Mouse (Mus musculus) heart, embryonic 11.5 days (tissue): ENCODE data around the gene Tmem178b. TPM values are rescaled to one million over a fixed set of nuclear protein-coding genes. Genes with fewer than 3 reads are reported as not detected.

Experiments
- ATAC-seq: fragments of 200-750 bp; cut with Nextera tagmentation; replicated peaks from 2 replicates; pipeline ENCODE4 v1.8.0; 2017; ENCODE audit warnings: moderate library complexity; ENCODE audit not compliant: insufficient number of reproducible peaks, low FRiP score, low TSS enrichment
- H3K27ac ChIP-seq: fragments of 300-500 bp; sonication (generic); 2 replicates; pipeline ENCODE4 v1.5.1; 2014; ENCODE audit warnings: mild to moderate bottlenecking, low read depth, low read length
- H3K27me3 ChIP-seq: fragments of 300-500 bp; sonication (generic); 2 replicates; pipeline ENCODE4 v1.6.1; 2014; ENCODE audit warnings: mild to moderate bottlenecking, low read length, mixed read lengths; ENCODE audit not compliant: control insufficient read depth, insufficient read depth
- H3K36me3 ChIP-seq: fragments of 300-500 bp; sonication (generic); 2 replicates; pipeline ENCODE4 v1.6.1; 2014; ENCODE audit warnings: mild to moderate bottlenecking, low read length, moderate library complexity, mixed read lengths; ENCODE audit not compliant: control insufficient read depth, insufficient read depth
- H3K4me1 ChIP-seq: fragments of 300-500 bp; sonication (generic); 2 replicates; pipeline ENCODE4 v1.6.1; 2014; ENCODE audit warnings: low read length; ENCODE audit not compliant: control insufficient read depth, insufficient read depth
- H3K4me2 ChIP-seq: fragments of 300-500 bp; sonication (generic); 2 replicates; pipeline ENCODE4 v1.6.1; 2014; ENCODE audit warnings: mild to moderate bottlenecking, moderate library complexity
- H3K4me3 ChIP-seq: fragments of 300-500 bp; sonication (generic); 2 replicates; pipeline ENCODE4 v1.5.1; 2014; ENCODE audit warnings: low read depth, low read length
- H3K9ac ChIP-seq: fragments of 300-500 bp; sonication (generic); 2 replicates; pipeline ENCODE4 v1.6.1; 2014; ENCODE audit warnings: mild to moderate bottlenecking, low read depth, low read length, moderate library complexity
- H3K9me3 ChIP-seq: fragments of 300-500 bp; sonication (generic); replicated peaks from 2 replicates; pipeline ENCODE4 v1.6.1; 2016; ENCODE audit warnings: low read length; ENCODE audit not compliant: control insufficient read depth
- WGBS: fragments of 180-500 bp; shearing (Covaris S2); extraction: QIAGEN DNeasy Blood & Tissue Kit; methylation state at CpG from one replicate; pipeline ENCODE4 v1.1.7; 2014; ENCODE audit not compliant: insufficient replicate concordance; 5-methylcytosine and 5-hydroxymethylcytosine counted together
- polyA plus RNA-seq: library from polyadenylated mRNA; unstranded; fragments of >200 nt; fragmentation: Nextera tagmentation; extraction: Ambion mirVana; gene quantifications from 2 replicates; pipeline ENCODE4 v1.2.1, GENCODE M21; 2014

Gene Tmem178b
- polyA plus RNA-seq, 1 experiment from 2014 or later = 0.26 TPM

DNA sequence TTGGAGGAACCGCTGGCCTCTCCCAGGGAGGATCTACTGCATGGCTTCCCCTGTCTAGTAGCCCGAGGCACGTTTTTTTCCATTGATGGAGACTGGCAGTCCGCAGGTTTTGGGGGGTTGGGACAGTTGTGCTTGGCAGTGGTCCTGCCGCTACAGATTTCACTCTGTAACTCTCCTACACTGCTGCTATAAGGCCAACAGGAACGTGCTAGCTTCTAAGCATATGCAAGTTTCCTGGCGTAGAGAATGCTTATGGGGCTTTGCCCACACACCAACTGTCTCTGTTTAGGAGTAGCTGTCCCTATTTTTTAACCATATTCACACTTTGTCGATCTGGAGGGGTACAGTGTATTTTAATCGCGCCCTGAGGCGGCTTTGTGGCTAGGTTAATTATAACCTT is 30.8 kb downstream of the Tmem178b start:
- H3K4me3 ChIP-seq = no peak overlapping the region
- no peak overlapping the region for H3K27ac ChIP-seq
- WGBS = 70% methylated on average over 11 of the region's 11 CpGs
- no peak overlapping the region for H3K9ac ChIP-seq
- H3K9me3 ChIP-seq = no peaks in the 10 kb centered on the region
- H3K36me3 ChIP-seq = no peaks in the 10 kb centered on the region
- H3K27me3 ChIP-seq = no peaks in the 10 kb centered on the region
- H3K4me2 ChIP-seq = no peak overlapping the region
- no peaks in the 10 kb centered on the region for H3K4me1 ChIP-seq
- no peak for ATAC-seq

DNA sequence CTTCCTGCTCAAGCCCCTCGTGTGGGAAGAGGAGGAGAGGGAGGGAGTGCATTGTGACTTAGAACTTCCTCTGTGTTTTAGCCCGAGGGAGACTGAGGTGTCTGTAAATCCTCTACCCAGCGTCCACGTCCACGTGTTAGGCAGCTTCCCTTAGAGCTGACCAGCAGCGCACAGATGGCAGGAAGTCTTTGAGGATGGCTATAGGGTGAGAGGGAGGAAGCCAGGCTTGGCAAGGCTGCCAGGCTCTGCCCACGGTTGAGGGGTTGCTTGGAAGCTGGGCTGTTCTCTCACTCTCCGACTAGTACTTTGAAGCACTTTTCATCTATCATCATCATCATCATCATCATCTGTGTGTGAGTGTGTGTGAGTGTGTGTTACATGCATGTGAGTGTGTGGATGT is 41.9 kb downstream of the Tmem178b start:
- Histone ChIP-seq H3K27me3 (no peaks in the 10 kb centered on the region), H3K9ac (no peak overlapping the region), H3K27ac (no peak overlapping the region), H3K4me2 (no peak overlapping the region), H3K4me3 (no peak overlapping the region), H3K9me3 (no peaks in the 10 kb centered on the region), H3K36me3 (no peaks in the 10 kb centered on the region), H3K4me1 (no peaks in the 10 kb centered on the region)
- ATAC-seq = no peak
- 32% methylated on average over 8 of the region's 8 CpGs for WGBS

GRCm38 (mm10) chr6:39915636-39916281 is 42.7 kb downstream of the Tmem178b start:
- Histone ChIP-seq H3K27me3 (no peaks in the 10 kb centered on the region), H3K9ac (no peak overlapping the region), H3K27ac (no peak overlapping the region), H3K4me1 (no peaks in the 10 kb centered on the region), H3K36me3 (no peaks in the 10 kb centered on the region), H3K4me2 (no peak overlapping the region), H3K9me3 (no peaks in the 10 kb centered on the region), H3K4me3 (no peak overlapping the region)
- WGBS = 74% methylated on average over 2 of the region's 2 CpGs
- no peak for ATAC-seq

- WGBS = 85% methylated on average over 4 of the region's 4 CpGs
- no peak for ATAC-seq
- no peak overlapping the region for H3K9ac ChIP-seq
Measured at GRCm38 (mm10) chr6:39916514-39916913, 43.4 kb downstream of the Tmem178b start.

DNA sequence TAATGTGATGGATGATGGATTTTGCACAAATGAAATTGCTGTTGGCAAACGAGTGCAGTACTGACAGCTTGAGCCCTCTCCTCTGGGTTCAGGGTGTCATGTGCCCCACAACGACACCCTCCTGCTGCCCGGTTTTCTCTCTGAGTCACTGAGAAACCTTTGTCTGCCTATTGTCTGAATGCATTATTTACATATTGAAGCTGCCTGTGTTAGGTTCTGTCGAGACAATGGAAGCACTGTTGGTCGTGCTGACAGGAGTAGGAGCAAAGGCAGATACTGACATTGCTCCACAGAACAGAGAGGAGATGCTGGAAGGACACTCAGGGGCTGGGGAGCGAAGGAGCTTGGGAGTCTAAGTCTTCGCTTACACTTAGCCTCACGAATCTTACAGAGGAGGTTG is 44.2 kb downstream of the Tmem178b start:
- H3K36me3 ChIP-seq = no peaks in the 10 kb centered on the region
- WGBS = 47% methylated on average over 8 of the region's 8 CpGs
- no peaks in the 10 kb centered on the region for H3K9me3 ChIP-seq
- H3K9ac ChIP-seq = no peak overlapping the region
- H3K4me2 ChIP-seq = no peak overlapping the region
- no peaks in the 10 kb centered on the region for H3K4me1 ChIP-seq
- H3K27me3 ChIP-seq = no peaks in the 10 kb centered on the region
- H3K27ac ChIP-seq = no peak overlapping the region
- H3K4me3 ChIP-seq = no peak overlapping the region
- ATAC-seq = no peak

More at GRCm38 (mm10) chr6:39916514-39916913, 43.4 kb downstream of the Tmem178b start:
- no peaks in the 10 kb centered on the region for H3K36me3 ChIP-seq
- no peak overlapping the region for H3K27ac ChIP-seq
- no peaks in the 10 kb centered on the region for H3K9me3 ChIP-seq
- no peak overlapping the region for H3K4me2 ChIP-seq
- H3K27me3 ChIP-seq = no peaks in the 10 kb centered on the region
- H3K4me1 ChIP-seq = no peaks in the 10 kb centered on the region
- H3K4me3 ChIP-seq = no peak overlapping the region

- no peak overlapping the region for H3K27ac ChIP-seq
- H3K9me3 ChIP-seq = no peaks in the 10 kb centered on the region
- no peaks in the 10 kb centered on the region for H3K36me3 ChIP-seq
- no peak overlapping the region for H3K4me3 ChIP-seq
- no peak for ATAC-seq
- no peaks in the 10 kb centered on the region for H3K4me1 ChIP-seq
- H3K9ac ChIP-seq = no peak overlapping the region
- 88% methylated on average over 6 of the region's 6 CpGs for WGBS
- no peaks in the 10 kb centered on the region for H3K27me3 ChIP-seq
- H3K4me2 ChIP-seq = no peak overlapping the region
Measured at GRCm38 (mm10) chr6:39917729-39918128, 44.7 kb downstream of the Tmem178b start.

GRCm38 (mm10) chr6:39919011-39919709 is 46.1 kb downstream of the Tmem178b start:
- Histone ChIP-seq H3K4me1 (no peaks in the 10 kb centered on the region), H3K9ac (no peak overlapping the region), H3K36me3 (no peaks in the 10 kb centered on the region), H3K4me3 (no peak overlapping the region), H3K9me3 (no peaks in the 10 kb centered on the region), H3K27me3 (no peaks in the 10 kb centered on the region), H3K27ac (no peak overlapping the region), H3K4me2 (no peak overlapping the region)
- WGBS = 67% methylated on average over 6 of the region's 6 CpGs
- ATAC-seq = no peak

DNA sequence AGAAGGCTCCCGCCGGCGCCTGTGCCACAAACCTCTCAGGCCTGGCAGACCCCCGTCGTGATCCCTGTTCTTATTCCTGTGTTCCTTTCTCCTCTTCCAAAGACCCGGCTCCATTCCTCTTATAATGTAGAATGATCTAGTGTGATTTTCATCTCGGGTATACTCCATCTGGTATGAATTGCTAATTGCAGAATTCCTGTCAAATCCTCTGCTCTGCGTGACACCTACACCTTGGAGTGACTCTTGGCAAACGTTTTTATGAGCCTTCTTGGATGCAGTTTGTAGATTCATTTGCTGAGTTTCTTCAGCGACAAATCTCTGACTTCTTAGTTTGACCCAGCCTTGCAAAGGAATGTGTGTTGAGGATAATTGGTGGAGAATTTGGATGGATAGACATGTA is 53.4 kb downstream of the Tmem178b start:
- Histone ChIP-seq H3K27ac (no peak overlapping the region), H3K9ac (no peak overlapping the region), H3K27me3 (no peaks in the 10 kb centered on the region), H3K36me3 (no peaks in the 10 kb centered on the region), H3K4me1 (no peaks in the 10 kb centered on the region), H3K9me3 (no peaks in the 10 kb centered on the region), H3K4me2 (no peak overlapping the region), H3K4me3 (no peak overlapping the region)
- no peak for ATAC-seq
- 76% methylated on average over 10 of the region's 10 CpGs for WGBS

- Histone ChIP-seq H3K4me2 (no peak overlapping the region), H3K9ac (no peak overlapping the region), H3K4me1 (no peaks in the 10 kb centered on the region), H3K9me3 (no peaks in the 10 kb centered on the region), H3K36me3 (no peaks in the 10 kb centered on the region), H3K4me3 (no peak overlapping the region), H3K27me3 (no peaks in the 10 kb centered on the region), H3K27ac (no peak overlapping the region)
- ATAC-seq = no peak
- 55% methylated on average over 3 of the region's 3 CpGs for WGBS
Measured at GRCm38 (mm10) chr6:39936590-39936989, 63.5 kb downstream of the Tmem178b start.
